Mouse (Mus musculus) G1E (cell line): ENCODE results near the gene Tkfc. TPM values are rescaled to one million over a fixed set of nuclear protein-coding genes. Genes with fewer than 3 reads are reported as not detected.

Experiments used
- ATAC-seq: 2 replicates; pipeline ENCODE4 v1.8.0; 2016; ENCODE audit warnings: mild to moderate bottlenecking; ENCODE audit not compliant: insufficient number of reproducible peaks, poor library complexity, low FRiP score, severe bottlenecking; ENCODE audit errors: extremely low read depth
- DNase-seq: peaks from one replicate; pipeline ENCODE4 v3.0.0; 2012; ENCODE audit warnings: low spot score
- H3K27me3 ChIP-seq: 2 replicates; pipeline ENCODE4 v1.6.1; 2012; ENCODE audit warnings: mild to moderate bottlenecking, low read length, inconsistent platforms; ENCODE audit not compliant: insufficient read depth
- H3K36me3 ChIP-seq: replicated peaks from 2 replicates; pipeline ENCODE3; 2012; ENCODE audit warnings: mild to moderate bottlenecking, inconsistent platforms
- H3K4me1 ChIP-seq: 2 replicates; pipeline ENCODE4 v1.6.1; 2012; ENCODE audit warnings: low read depth, low read length, inconsistent platforms, mixed read lengths; ENCODE audit not compliant: insufficient read depth
- H3K4me3 ChIP-seq: 2 replicates; pipeline ENCODE4 v1.5.1; 2012; ENCODE audit warnings: low read depth, mild to moderate bottlenecking, inconsistent platforms, low read length, moderate library complexity, mixed read lengths
- H3K9me3 ChIP-seq: replicated peaks from 2 replicates; pipeline ENCODE4 v1.6.1; 2012; ENCODE audit warnings: inconsistent platforms
- CTCF ChIP-seq: IDR thresholded peaks from 2 replicates; pipeline ENCODE4 v1.5.1; 2012; ENCODE audit warnings: low read depth, low read length, inconsistent platforms, mixed read lengths
- GATA1 ChIP-seq: IDR thresholded peaks from 2 replicates; pipeline ENCODE4 v1.6.1; 2012; ENCODE audit warnings: borderline replicate concordance, low read length, inconsistent platforms, mixed read lengths
- GATA2 ChIP-seq: IDR thresholded peaks from 2 replicates; pipeline ENCODE4 v1.6.1; 2012; ENCODE audit warnings: low read depth, low read length, inconsistent platforms, borderline replicate concordance
- POLR2AphosphoS5 ChIP-seq: IDR thresholded peaks from 2 replicates; pipeline ENCODE4 v1.6.1; 2012; ENCODE audit warnings: low read depth, low read length, inconsistent platforms; ENCODE audit not compliant: insufficient replicate concordance
- TAL1 ChIP-seq: conservative IDR thresholded peaks from 2 replicates; pipeline ENCODE4 v1.6.1; 2012; ENCODE audit warnings: low read depth, low read length, inconsistent platforms, mixed read lengths
- polyA plus RNA-seq: library from polyadenylated mRNA; stranded (reverse); fragments of >175 nt; gene quantifications from 2 replicates; pipeline ENCODE4 v1.2.3, GENCODE M21; 2012
- total RNA-seq, 2 experiments: library from RNA; stranded (forward) in 1 of 2; stranded (reverse) in 1 of 2; fragments of 200-1000 nt in 1 of 2; fragments of >200 nt in 1 of 2; fragmentation: Nextera tagmentation in 1 of 2; gene quantifications; 2 replicates each; pipeline ENCODE4 v1.2.3; 2014 to 2017

Tkfc gene
- total and polyA plus RNA-seq, 3 experiments, result 4.6 to 11.7 (median 6.8) TPM

- TF ChIP-seq GATA1 (no peak), POLR2AphosphoS5 (no peak), TAL1 (no peak), GATA2 (no peak), CTCF (no peak)
- Histone ChIP-seq H3K4me1 (peaks cover 37% of the 10 kb centered on the region), H3K36me3 (peaks cover 55% of the 10 kb centered on the region), H3K4me3 (no peak overlapping the region), H3K9me3 (no peaks in the 10 kb centered on the region), H3K27me3 (no peaks in the 10 kb centered on the region)
- DNase-seq (no peak), ATAC-seq (no peak)
Observed at GRCm38 (mm10) chr19:10580102-10580501, 25.4 kb downstream of the Tkfc start.

DNA sequence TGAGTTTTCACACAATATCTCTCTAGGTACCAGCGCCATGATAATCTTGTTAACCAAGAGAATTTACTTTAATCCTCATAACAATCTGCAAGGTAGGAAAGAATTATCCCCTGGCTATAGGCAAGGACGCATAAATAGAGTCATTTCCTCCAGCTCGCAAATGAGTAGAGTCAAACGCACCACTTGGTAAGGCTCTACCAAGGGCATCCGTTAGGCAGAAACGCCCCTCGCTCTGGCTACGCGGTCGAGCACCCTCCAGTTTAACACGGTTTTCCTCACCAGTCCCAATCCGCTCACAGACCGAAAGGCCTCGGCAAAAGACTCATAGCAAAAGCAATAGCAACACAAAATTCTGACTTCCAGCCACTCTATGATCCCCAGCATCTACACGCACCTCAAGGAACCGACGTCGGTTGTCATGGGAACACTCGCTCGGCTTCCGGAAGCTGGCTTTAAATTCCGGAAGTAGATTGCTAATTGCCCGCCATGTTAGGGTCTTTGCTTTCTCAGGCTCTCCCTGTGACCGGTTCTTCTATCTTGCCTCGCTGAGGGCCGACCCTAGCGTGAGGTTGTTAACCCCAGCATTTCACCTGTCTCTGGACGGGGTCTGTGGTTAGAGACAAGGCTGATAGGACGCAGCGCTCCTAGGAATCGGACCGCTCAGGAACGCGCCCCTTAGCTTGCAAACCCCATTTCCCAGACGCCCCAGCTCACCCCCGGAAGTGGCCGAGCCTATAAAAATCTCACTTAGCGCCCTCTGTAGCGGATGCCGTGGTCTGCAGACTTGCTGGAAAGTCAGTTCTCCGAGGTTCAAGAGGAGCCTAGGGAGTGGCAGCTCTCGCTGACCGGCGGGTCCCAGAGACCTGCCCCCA, 28.5 kb downstream of the Tkfc start, which contains the start of the genes Cyb561a3 and Tmem138:
TSS of gene Cyb561a3 (plus strand) at position 483 of the 872 bp plus-strand sequence.
TSS of gene Tmem138 (minus strand) at position 673 of the 872 bp plus-strand sequence.
- Histone ChIP-seq H3K4me1 (peaks cover 40% of the 10 kb centered on the region), H3K4me3 (peak within 1 kb of the TSS; percentile 82), H3K27me3 (no peaks in the 10 kb centered on the region), H3K36me3 (peaks cover 61% of the 10 kb centered on the region), H3K9me3 (no peaks in the 10 kb centered on the region)
- ATAC-seq (peak; percentile 87), DNase-seq (peak; percentile 81)
- TF ChIP-seq POLR2AphosphoS5 (no peak), GATA2 (no peak), CTCF (no peak), TAL1 (no peak), GATA1 (no peak)

DNA sequence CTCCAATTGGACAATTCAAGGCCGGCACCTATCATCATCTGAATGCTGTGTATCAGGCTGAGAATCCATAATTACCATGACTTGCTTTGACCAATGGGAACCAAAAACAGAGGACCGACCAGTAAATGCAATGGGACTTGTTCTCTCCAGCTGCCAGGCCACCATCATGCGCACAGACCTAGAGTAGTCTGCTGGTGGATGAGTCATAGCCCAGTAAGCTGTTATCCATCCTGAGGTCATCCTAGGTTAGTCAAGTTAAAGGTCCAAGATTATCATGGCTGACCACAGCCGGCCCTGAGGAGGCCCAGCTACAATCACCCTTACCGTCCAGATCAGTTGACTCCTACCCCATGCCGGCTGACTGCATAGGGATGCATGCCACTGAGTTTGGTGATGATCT, 35.8 kb downstream of the Tkfc start:
- DNase-seq (no peak), ATAC-seq (no peak)
- no peak overlapping the region for H3K4me3 ChIP-seq
- peaks cover 60% of the 10 kb centered on the region for H3K36me3 ChIP-seq
- no peaks in the 10 kb centered on the region for H3K9me3 ChIP-seq
- TF ChIP-seq CTCF, result no peak
- no peak for TF ChIP-seq TAL1
- no peak for TF ChIP-seq POLR2AphosphoS5
- TF ChIP-seq GATA2, result no peak
- no peak for TF ChIP-seq GATA1
- peaks cover 9% of the 10 kb centered on the region for H3K27me3 ChIP-seq
- no peaks in the 10 kb centered on the region; the same call in 1 of the 2 replicates for H3K4me1 ChIP-seq

GRCm38 (mm10) chr19:10565217-10565616, 40.2 kb downstream of the Tkfc start:
- Histone ChIP-seq H3K36me3 (peaks cover 17% of the 10 kb centered on the region), H3K9me3 (no peaks in the 10 kb centered on the region), H3K27me3 (peaks cover 13% of the 10 kb centered on the region), H3K4me1 (peaks cover 2% of the 10 kb centered on the region; the same call in 1 of the 2 replicates), H3K4me3 (no peak overlapping the region)
- TF ChIP-seq TAL1, result no peak
- TF ChIP-seq POLR2AphosphoS5, result no peak
- TF ChIP-seq CTCF, result no peak
- TF ChIP-seq GATA1, result no peak
- no peak for TF ChIP-seq GATA2
- ATAC-seq (no peak), DNase-seq (no peak)

DNA sequence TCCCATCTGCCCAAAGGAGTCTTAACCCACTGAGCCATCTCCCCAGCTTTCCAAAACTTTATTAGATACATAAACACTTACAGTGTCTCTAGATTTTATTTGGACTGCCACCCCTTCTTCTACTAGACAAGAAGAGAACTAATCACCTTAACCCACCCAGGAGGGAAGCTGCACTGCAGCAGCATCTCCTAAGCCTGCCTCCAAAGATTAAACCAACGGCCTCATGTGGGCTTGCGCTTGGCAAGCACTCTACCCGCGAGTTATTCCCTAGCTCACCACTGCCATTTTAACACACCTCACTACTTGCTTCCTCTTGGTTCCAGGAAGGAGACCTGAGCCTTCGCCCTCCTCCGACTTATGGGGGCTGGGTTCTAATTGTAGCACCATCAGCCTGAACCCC, 41.2 kb downstream of the Tkfc start:
- TF ChIP-seq GATA1 (no peak), GATA2 (no peak), TAL1 (no peak), CTCF (no peak), POLR2AphosphoS5 (no peak)
- Histone ChIP-seq H3K36me3 (peaks cover 8% of the 10 kb centered on the region), H3K9me3 (no peaks in the 10 kb centered on the region), H3K4me3 (no peak overlapping the region), H3K4me1 (peaks cover 2% of the 10 kb centered on the region; the same call in 1 of the 2 replicates), H3K27me3 (peaks cover 13% of the 10 kb centered on the region)
- DNase-seq (no peak), ATAC-seq (no peak)

- H3K4me3 ChIP-seq, result no peak overlapping the region
- no peak for DNase-seq
- H3K4me1 ChIP-seq, result peaks cover 2% of the 10 kb centered on the region; the same call in 1 of the 2 replicates
- H3K27me3 ChIP-seq, result peaks cover 13% of the 10 kb centered on the region
- no peaks in the 10 kb centered on the region for H3K36me3 ChIP-seq
- no peaks in the 10 kb centered on the region for H3K9me3 ChIP-seq
- no peak for TF ChIP-seq TAL1
- TF ChIP-seq GATA2, result no peak
- no peak for ATAC-seq
Observed at GRCm38 (mm10) chr19:10562351-10562750, 43.1 kb downstream of the Tkfc start.
